Mouse (Mus musculus) neural tube, embryonic 13.5 days (tissue): ENCODE results near the gene 2010300C02Rik. TPM values are rescaled to one million over a fixed set of nuclear protein-coding genes. Genes with fewer than 3 reads are reported as not detected.
"Not testable (repeated sequence)": the region's sequence is repeated elsewhere in the genome, so short reads cannot be mapped to it uniquely, and the experiment has no call there.

Experiments
- ATAC-seq: fragments of 200-750 bp; cut with Nextera tagmentation; 2 replicates; pipeline ENCODE4 v1.8.0; 2017; ENCODE audit warnings: low read depth, mild to moderate bottlenecking, moderate TSS enrichment, moderate library complexity
- H3K27ac ChIP-seq: fragments of 300-500 bp; sonication (generic); replicated peaks from 2 replicates; pipeline ENCODE4 v1.5.1; 2015; ENCODE audit warnings: moderate library complexity, mild to moderate bottlenecking, inconsistent platforms
- H3K27me3 ChIP-seq: fragments of 300-500 bp; sonication (generic); 2 replicates; pipeline ENCODE4 v1.6.1; 2015; ENCODE audit warnings: mild to moderate bottlenecking, inconsistent platforms
- H3K36me3 ChIP-seq: fragments of 300-500 bp; sonication (generic); 2 replicates; pipeline ENCODE4 v1.6.1; 2015; ENCODE audit warnings: mild to moderate bottlenecking, inconsistent platforms
- H3K4me1 ChIP-seq: fragments of 300-500 bp; sonication (generic); replicated peaks from 2 replicates; pipeline ENCODE4 v1.6.1; 2015; ENCODE audit warnings: inconsistent platforms
- H3K4me2 ChIP-seq: fragments of 300-500 bp; sonication (generic); 2 replicates; pipeline ENCODE4 v1.6.1; 2015; ENCODE audit warnings: inconsistent platforms, mild to moderate bottlenecking, moderate library complexity
- H3K4me3 ChIP-seq: fragments of 300-500 bp; sonication (generic); 2 replicates; pipeline ENCODE4 v1.5.1; 2015; ENCODE audit warnings: mild to moderate bottlenecking, inconsistent platforms
- H3K9ac ChIP-seq: fragments of 300-500 bp; sonication (generic); 2 replicates; pipeline ENCODE4 v1.6.1; 2015; ENCODE audit warnings: moderate library complexity, mild to moderate bottlenecking, inconsistent platforms
- H3K9me3 ChIP-seq: fragments of 300-500 bp; sonication (generic); 2 replicates; pipeline ENCODE4 v1.6.1; 2016; ENCODE audit warnings: inconsistent platforms
- WGBS: fragments of 180-500 bp; shearing (Covaris S2); methylation state at CpG from one replicate; pipeline ENCODE4 v1.1.7; 2015; 5-methylcytosine and 5-hydroxymethylcytosine counted together
- polyA plus RNA-seq: library from polyadenylated mRNA; unstranded; fragments of >200 nt; fragmentation: Nextera tagmentation; extraction: Ambion mirVana; gene quantifications from 2 replicates; pipeline ENCODE4 v1.2.1, GENCODE M21; 2015

The 2010300C02Rik gene
- polyA plus RNA-seq, 1 experiment from 2014 or later: 1.5 TPM

DNA sequence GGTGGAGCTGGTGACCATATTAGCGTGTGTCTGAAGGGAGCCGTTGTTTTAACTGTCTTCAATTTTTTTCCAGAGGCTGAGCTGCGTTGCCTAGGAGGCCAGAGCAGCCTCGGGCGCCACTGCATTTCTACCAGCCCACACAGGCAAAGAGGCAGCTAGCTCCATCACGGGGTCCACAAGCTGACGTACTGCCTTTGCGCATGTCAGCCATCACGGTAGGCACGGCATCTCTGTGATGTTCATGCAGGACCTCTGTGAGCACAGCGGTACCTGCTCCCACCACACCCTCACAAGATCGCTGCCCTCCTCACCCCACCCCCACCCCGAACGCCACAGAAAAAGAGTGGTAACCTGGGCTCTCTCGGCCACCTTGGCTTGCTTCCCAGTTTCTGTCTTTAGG lies 105.8 kb downstream of the 2010300C02Rik start:
- H3K9me3 ChIP-seq: no peaks in the 10 kb centered on the region
- no peak overlapping the region for H3K4me2 ChIP-seq
- no peaks in the 10 kb centered on the region for H3K36me3 ChIP-seq
- 64% methylated on average over 15 of the region's 15 CpGs for WGBS
- no peaks in the 10 kb centered on the region for H3K27me3 ChIP-seq
- H3K27ac ChIP-seq: peak overlapping the region; percentile 30; the same call in 1 of the 2 replicates
- H3K4me1 ChIP-seq: peaks cover 11% of the 10 kb centered on the region
- ATAC-seq: peak; percentile 34; the same call in 1 of the 2 replicates
- 0 out of 2 replicates have a peak overlapping the region, but pooled peaks have one; percentile 34 for H3K9ac ChIP-seq
- no peak overlapping the region for H3K4me3 ChIP-seq

DNA sequence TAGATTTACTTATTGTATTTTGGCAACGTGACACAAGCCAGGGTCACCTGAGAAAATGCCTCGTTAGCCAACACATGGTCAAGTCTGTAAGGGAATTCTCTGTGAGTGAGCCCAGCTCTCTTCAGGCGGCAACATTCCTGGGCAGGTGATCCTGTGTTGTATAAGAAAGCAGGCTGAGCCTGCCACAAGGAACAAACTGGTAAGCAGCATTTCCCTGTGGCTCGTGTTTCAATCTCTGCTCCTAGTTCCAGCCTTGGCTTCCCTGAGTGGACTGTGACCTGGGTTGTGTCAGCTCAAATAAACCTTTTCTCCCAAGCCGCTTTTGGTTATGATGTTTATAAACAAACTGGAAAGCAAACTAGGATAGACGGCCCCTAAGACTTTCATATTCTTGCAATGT lies 108.9 kb downstream of the 2010300C02Rik start:
- H3K27ac ChIP-seq: no peak overlapping the region
- H3K9me3 ChIP-seq: no peaks in the 10 kb centered on the region
- H3K27me3 ChIP-seq: no peaks in the 10 kb centered on the region
- H3K9ac ChIP-seq: no peak overlapping the region
- H3K4me3 ChIP-seq: no peak overlapping the region
- H3K36me3 ChIP-seq: no peaks in the 10 kb centered on the region
- 86% methylated on average over 6 of the region's 6 CpGs for WGBS
- H3K4me2 ChIP-seq: no peak overlapping the region
- no peak for ATAC-seq
- peaks cover 11% of the 10 kb centered on the region for H3K4me1 ChIP-seq

DNA sequence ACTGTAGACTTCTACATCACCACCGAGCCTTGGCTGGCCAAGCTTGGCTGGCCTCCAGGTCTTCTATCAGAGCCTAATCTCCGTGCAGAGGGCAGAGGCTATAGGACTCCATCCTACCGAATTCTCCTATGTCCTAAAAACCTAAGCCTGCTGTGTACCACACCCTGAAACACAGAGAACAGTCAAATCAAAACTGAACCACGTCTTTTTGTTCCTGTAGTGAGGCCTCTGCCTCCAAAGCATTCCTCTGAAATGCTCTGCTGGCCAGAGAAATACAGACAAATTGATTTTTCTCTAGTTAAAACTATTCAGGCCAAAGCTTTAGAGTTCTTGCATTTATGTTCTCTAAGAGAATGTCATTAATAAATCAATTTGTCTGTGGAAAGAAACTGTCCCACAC lies 109.6 kb downstream of the 2010300C02Rik start:
- H3K4me3 ChIP-seq: no peak overlapping the region
- 69% methylated on average over 4 of the region's 4 CpGs for WGBS

DNA sequence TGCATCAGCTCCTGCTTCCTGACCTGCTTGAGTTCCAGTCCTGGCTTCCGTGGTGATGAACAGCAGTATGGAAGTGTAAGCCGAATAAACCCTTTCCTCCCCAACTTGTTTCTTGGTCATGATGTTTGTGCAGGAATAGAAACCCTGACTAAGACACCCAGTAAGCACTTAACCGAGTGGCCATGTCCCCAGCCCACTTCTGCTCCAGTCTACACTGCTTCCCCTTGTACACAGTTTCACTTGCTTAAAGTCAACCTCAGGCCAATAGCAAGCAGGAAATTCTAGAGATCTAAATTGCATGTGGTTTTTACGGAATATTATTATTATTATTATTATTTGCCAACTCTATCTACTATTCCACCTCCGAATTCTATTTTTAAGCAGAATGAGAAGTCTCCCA lies 114.2 kb downstream of the 2010300C02Rik start:
- H3K4me2 ChIP-seq, H3K27me3 ChIP-seq, H3K27ac ChIP-seq, H3K9ac ChIP-seq, H3K4me3 ChIP-seq, H3K9me3 ChIP-seq, H3K36me3 ChIP-seq, ATAC-seq, H3K4me1 ChIP-seq: not testable (repeated sequence)
- WGBS: 89% methylated on average over 4 of the region's 5 CpGs

More for the DNA sequence above, 109.6 kb downstream of the 2010300C02Rik start:
- peaks cover 11% of the 10 kb centered on the region for H3K4me1 ChIP-seq
- H3K9me3 ChIP-seq: no peaks in the 10 kb centered on the region
- H3K4me2 ChIP-seq: no peak overlapping the region
- H3K36me3 ChIP-seq: no peaks in the 10 kb centered on the region
- no peak overlapping the region for H3K27ac ChIP-seq
- no peak overlapping the region for H3K9ac ChIP-seq
- no peak for ATAC-seq
- no peaks in the 10 kb centered on the region for H3K27me3 ChIP-seq

DNA sequence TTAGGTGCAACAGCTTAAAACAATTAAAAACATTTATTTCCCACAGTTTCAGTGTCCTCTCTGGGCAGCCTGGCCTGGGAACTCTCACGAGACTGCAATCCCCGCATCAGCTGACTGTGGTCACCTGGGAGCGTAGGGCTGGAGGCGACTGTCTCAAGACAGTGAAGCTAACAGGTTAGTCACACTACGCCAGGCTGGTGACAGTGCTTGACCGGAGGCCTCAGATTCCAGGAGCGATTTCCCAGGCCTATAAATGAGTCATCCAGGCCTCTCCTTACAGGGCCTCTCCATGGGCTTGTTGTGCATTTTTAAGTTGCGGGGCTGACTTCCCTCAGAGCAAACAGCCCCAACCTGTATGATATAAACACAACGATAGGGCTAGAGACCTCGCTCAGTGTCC lies 116.7 kb downstream of the 2010300C02Rik start:
- Histone ChIP-seq H3K27me3 (no peaks in the 10 kb centered on the region), H3K9me3 (no peaks in the 10 kb centered on the region), H3K4me3 (no peak overlapping the region), H3K27ac (no peak overlapping the region), H3K4me1 (no peaks in the 10 kb centered on the region), H3K36me3 (no peaks in the 10 kb centered on the region), H3K9ac (no peak overlapping the region), H3K4me2 (no peak overlapping the region)
- ATAC-seq: no peak
- WGBS: 91% methylated on average over 10 of the region's 10 CpGs

DNA sequence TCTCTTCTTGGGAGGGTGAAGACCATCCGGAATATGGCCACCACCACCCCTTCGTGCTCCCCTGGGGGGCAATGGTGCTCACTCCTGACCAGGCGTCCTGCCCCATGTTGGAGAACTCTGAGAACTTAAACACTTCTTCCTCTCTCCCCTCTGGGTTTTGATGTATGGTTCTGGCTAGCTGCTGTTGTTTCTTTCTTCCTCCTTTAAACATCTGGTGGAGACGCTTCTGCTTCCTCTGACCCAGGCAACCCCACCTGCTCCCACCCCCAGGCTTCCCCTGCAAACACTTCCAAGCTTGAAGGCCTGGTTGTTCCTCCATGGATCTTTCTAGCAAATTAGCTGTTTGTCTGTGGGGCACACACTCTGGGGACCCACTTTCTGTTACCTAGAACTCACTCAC lies 117.6 kb downstream of the 2010300C02Rik start:
- ATAC-seq: no peak
- 89% methylated on average over 4 of the region's 4 CpGs for WGBS

DNA sequence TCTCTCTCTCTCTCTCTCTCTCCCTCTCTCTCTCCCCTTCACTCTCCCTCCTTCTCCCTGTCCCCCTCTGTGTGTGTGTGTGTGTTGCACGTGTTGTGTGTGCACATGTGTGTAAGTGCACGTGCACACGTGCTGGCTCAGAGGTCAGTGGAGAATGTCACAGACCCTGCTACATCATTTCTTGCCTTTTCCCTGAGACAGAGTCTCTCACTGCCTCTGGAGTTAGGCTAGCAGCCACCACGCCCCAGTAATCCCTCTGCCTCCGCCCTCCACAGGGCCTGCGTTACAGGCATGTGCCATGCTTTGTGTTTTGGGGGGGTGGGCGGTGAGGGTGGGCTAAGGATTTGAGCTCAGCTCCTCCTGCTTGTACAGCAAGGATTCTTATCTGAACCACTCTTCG lies 118.4 kb downstream of the 2010300C02Rik start:
- Histone ChIP-seq H3K9ac (no peak overlapping the region), H3K4me1 (no peaks in the 10 kb centered on the region), H3K27ac (no peak overlapping the region), H3K9me3 (no peaks in the 10 kb centered on the region), H3K36me3 (no peaks in the 10 kb centered on the region), H3K4me2 (no peak overlapping the region), H3K4me3 (no peak overlapping the region), H3K27me3 (no peaks in the 10 kb centered on the region)
- no peak for ATAC-seq
- WGBS: 87% methylated on average over 8 of the region's 8 CpGs

More for the DNA sequence above, 117.6 kb downstream of the 2010300C02Rik start:
- H3K4me3 ChIP-seq: no peak overlapping the region
- H3K27ac ChIP-seq: no peak overlapping the region
- H3K4me1 ChIP-seq: no peaks in the 10 kb centered on the region
- no peaks in the 10 kb centered on the region for H3K36me3 ChIP-seq
- H3K9me3 ChIP-seq: no peaks in the 10 kb centered on the region
- no peaks in the 10 kb centered on the region for H3K27me3 ChIP-seq
- no peak overlapping the region for H3K4me2 ChIP-seq
- no peak overlapping the region for H3K9ac ChIP-seq

DNA sequence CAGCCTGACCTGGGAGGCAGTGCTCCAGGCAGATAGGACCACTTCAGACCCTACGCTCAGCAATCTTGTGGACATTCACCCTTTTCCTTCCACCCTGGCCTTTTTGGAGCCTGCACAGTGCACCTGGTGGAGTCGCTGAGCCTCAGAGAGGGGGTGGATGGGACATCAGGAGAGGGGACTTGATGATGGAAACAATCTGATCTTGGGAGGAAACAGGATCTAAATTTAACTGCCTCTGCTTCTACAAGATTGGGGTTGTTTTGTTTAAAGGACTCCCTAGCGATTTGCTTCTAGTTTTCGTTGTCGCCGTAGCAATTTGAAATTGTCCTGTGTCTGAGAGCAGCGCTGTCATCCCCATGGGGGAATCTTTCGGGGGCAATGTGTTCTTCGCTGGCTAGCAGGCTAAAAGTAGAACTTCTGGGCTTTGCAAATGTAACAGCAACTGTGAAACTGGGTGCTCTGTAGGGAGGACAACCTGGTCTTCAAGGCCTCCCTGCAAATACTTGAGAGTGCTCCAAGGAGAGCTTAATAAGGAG lies 119.2 kb downstream of the 2010300C02Rik start:
- WGBS: 66% methylated on average over 9 of the region's 9 CpGs
- Histone ChIP-seq H3K27me3 (no peaks in the 10 kb centered on the region), H3K9ac (no peak overlapping the region), H3K4me3 (no peak overlapping the region), H3K9me3 (no peaks in the 10 kb centered on the region), H3K4me1 (no peaks in the 10 kb centered on the region), H3K27ac (no peak overlapping the region), H3K36me3 (no peaks in the 10 kb centered on the region), H3K4me2 (no peak overlapping the region)
- ATAC-seq: no peak

DNA sequence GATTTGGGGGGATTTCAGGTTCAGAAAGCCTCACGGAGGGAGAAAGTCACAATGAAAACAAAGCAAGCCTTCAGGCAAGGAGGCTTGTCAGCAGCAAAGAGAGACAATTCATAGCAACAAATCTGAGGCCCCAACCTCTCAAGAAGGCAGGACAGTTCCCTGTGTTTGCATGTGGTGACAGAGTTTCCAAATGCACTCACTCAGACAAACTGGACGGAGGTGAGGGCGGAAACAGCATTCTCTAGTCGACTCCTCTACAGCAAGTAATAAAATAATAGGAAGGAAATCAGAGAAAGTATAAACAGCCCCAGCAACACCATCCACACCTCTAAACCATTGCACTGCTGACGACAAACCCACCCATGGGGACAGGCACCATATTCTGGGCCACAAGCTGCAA lies 120.9 kb downstream of the 2010300C02Rik start:
- Histone ChIP-seq H3K4me3 (no peak overlapping the region), H3K27ac (no peak overlapping the region), H3K27me3 (no peaks in the 10 kb centered on the region), H3K36me3 (no peaks in the 10 kb centered on the region), H3K9me3 (no peaks in the 10 kb centered on the region), H3K4me1 (no peaks in the 10 kb centered on the region), H3K9ac (no peak overlapping the region), H3K4me2 (no peak overlapping the region)
- no peak for ATAC-seq
- 71% methylated on average over 5 of the region's 5 CpGs for WGBS

DNA sequence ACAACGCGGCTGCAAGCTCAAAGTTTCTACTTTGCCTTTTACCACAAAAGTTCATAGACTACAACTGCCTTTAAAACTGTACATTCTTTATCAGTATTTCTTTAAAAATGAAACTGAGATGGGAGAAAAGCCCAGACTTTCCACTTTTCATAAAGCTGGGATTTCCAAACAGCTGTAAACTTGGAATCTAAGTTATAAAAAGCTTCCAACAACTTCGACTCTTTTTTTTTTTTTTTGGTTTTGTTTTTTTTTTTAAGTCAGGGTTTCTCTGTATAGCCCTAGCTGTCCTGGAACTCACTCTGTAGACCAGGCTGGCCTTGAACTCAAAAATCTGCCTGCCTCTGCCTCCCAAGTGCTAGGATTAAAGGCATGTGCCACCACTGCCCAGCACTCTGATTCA lies 125.1 kb downstream of the 2010300C02Rik start:
- not testable (repeated sequence) for ATAC-seq, H3K9ac ChIP-seq, H3K27me3 ChIP-seq, H3K4me2 ChIP-seq, H3K27ac ChIP-seq, H3K9me3 ChIP-seq, H3K4me1 ChIP-seq, H3K4me3 ChIP-seq, H3K36me3 ChIP-seq
- 93% methylated on average over 3 of the region's 3 CpGs for WGBS

DNA sequence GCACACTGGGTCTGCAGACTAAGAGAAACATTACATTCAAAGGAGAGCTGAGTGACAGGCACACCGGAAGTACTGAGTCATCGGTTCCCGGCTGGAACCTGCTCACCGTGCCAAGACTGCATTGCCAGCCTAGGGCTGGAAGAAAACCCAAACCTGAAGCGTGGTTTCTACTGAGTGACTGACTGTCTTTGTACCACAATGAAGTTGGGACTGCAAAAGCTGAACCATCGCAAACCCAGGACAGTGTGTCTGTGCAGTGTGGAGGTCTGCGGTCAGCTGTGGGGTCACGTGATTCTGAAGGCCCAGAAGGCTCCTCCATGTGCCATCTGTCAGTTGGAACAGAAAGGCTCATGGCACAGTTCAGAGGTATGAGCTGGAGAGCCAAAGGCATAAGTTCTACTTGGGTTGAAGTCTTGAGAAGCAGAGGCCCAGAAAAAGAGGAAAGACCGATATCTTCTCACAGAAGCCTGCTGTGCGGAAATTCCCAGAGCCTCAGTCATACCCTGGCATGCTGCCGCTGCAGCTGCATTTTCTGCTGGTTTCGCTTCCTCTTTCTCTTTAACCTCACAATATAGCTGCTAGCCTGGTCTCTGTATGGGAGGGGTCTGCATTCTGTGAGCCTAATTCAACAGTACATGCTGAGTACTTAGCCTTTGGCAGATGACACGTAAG lies 133.9 kb downstream of the 2010300C02Rik start:
- Histone ChIP-seq H3K9me3 (no peaks in the 10 kb centered on the region), H3K4me1 (no peaks in the 10 kb centered on the region), H3K27me3 (no peaks in the 10 kb centered on the region), H3K27ac (no peak overlapping the region), H3K9ac (no peak overlapping the region), H3K4me2 (no peak overlapping the region), H3K4me3 (no peak overlapping the region), H3K36me3 (no peaks in the 10 kb centered on the region)
- 79% methylated on average over 13 of the region's 13 CpGs for WGBS
- ATAC-seq: no peak

DNA sequence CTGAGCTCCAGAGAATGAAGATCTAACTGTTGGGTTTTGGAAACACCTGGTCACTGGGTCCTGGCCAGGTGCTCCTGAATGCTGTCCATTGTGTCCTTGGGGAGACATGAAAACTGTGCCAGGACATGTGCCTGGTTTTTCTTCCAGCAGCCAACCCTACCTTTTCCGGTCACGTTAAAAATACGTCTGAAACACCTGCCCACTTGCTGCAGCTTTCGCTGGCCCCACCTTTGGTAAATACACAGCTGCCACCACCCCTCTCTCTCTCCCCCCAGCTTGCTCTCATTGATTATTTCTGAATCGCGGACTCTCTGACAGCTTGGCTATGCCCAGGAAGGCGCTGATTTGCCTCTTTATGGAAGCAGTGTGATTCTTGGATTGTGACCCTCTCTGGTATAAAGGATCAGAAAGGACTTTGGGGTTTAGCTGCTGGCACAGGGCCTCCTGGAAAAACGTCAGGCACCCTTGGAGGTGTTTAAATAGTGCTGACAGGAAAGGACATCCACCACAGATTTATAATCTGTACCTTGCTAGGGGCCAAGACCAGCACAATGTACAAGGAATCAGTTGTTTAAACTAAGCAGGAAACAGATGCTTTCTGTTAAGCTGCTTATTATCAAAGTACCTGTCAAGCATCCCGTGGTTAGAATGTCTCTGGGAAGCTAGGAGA lies 136.0 kb downstream of the 2010300C02Rik start:
- Histone ChIP-seq H3K27ac (no peak overlapping the region), H3K9ac (no peak overlapping the region), H3K9me3 (no peaks in the 10 kb centered on the region), H3K4me3 (no peak overlapping the region), H3K36me3 (no peaks in the 10 kb centered on the region), H3K27me3 (no peaks in the 10 kb centered on the region), H3K4me2 (no peak overlapping the region), H3K4me1 (no peaks in the 10 kb centered on the region)
- ATAC-seq: no peak
- WGBS: 73% methylated on average over 9 of the region's 9 CpGs
